Mouse (Mus musculus): ENCODE results near the gene Mrps2.
"Not testable (repeated sequence)": the region's sequence is repeated elsewhere in the genome, so short reads cannot be mapped to it uniquely, and the experiment has no call there.

The Mrps2 gene

GRCm38 (mm10) chr2:28472011-28472410 lies 4.1 kb downstream of the Mrps2 start:
- DNase-seq (ENCODE audit: low spot score) = not testable (repeated sequence)

GRCm38 (mm10) chr2:28477993-28478392 lies 10.1 kb downstream of the Mrps2 start:
- DNase-seq (ENCODE audit: low spot score) = not testable (repeated sequence)

GRCm38 (mm10) chr2:28479208-28480204 lies 11.6 kb downstream of the Mrps2 start:
- no peak for DNase-seq (ENCODE audit: low spot score)

- no peak for DNase-seq (ENCODE audit: low spot score)
These were observed 16.0 kb downstream of the Mrps2 start for GRCm38 (mm10) chr2:28483861-28484260.

- no peak for DNase-seq (ENCODE audit: low spot score)
These were observed 26.7 kb downstream of the Mrps2 start for GRCm38 (mm10) chr2:28494521-28494920.

- no peak for DNase-seq (ENCODE audit: low spot score)
These were observed 27.4 kb downstream of the Mrps2 start for GRCm38 (mm10) chr2:28495207-28495756.

GRCm38 (mm10) chr2:28495801-28496595 lies 28.1 kb downstream of the Mrps2 start:
- no peak for DNase-seq (ENCODE audit: low spot score)

- DNase-seq (ENCODE audit: low spot score) = no peak
These were observed 28.8 kb downstream of the Mrps2 start, which contains the start of gene Gbgt1 for GRCm38 (mm10) chr2:28496671-28497070. Gbgt1 (plus strand) TSS chr2:28496891.

- no peak for DNase-seq (ENCODE audit: low spot score)
These were observed 29.7 kb downstream of the Mrps2 start for GRCm38 (mm10) chr2:28497561-28497960.

GRCm38 (mm10) chr2:28498431-28498830 lies 30.6 kb downstream of the Mrps2 start:
- no peak for DNase-seq (ENCODE audit: low spot score)

- no peak for DNase-seq (ENCODE audit: low spot score)
These were observed 35.1 kb downstream of the Mrps2 start for GRCm38 (mm10) chr2:28502987-28503386.

GRCm38 (mm10) chr2:28504676-28505075 lies 36.8 kb downstream of the Mrps2 start:
- no peak for DNase-seq (ENCODE audit: low spot score)

- DNase-seq (ENCODE audit: low spot score) = no peak
These were observed 37.9 kb downstream of the Mrps2 start, which contains the start of gene Gm10134 for GRCm38 (mm10) chr2:28505795-28506194. Gm10134 (plus strand) TSS chr2:28506095.

- DNase-seq (ENCODE audit: low spot score) = no peak
These were observed 38.4 kb downstream of the Mrps2 start for GRCm38 (mm10) chr2:28506291-28506690.

GRCm38 (mm10) chr2:28511600-28511999 lies 43.7 kb downstream of the Mrps2 start:
- DNase-seq (ENCODE audit: low spot score) = not testable (repeated sequence)

GRCm38 (mm10) chr2:28512798-28513401 lies 45.0 kb downstream of the Mrps2 start, which contains the start of gene Ralgds:
Ralgds (plus strand) TSS chr2:28513125.
- DNase-seq (ENCODE audit: low spot score) = peak; percentile 76

- peak; percentile 49 for DNase-seq (ENCODE audit: low spot score)
These were observed 45.8 kb downstream of the Mrps2 start for GRCm38 (mm10) chr2:28513431-28514370.

GRCm38 (mm10) chr2:28514489-28514888 lies 46.6 kb downstream of the Mrps2 start:
- DNase-seq (ENCODE audit: low spot score) = peak; percentile 92

GRCm38 (mm10) chr2:28517206-28517909 lies 49.5 kb downstream of the Mrps2 start:
- DNase-seq (ENCODE audit: low spot score) = peak; percentile 87

GRCm38 (mm10) chr2:28518231-28518630 lies 50.4 kb downstream of the Mrps2 start:
- no peak for DNase-seq (ENCODE audit: low spot score)
